Mouse (Mus musculus) heart, embryonic 13.5 days (tissue): ENCODE results near the gene 4930523C07Rik. TPM values are rescaled to one million over a fixed set of nuclear protein-coding genes. Genes with fewer than 3 reads are reported as not detected.

Experiments
- ATAC-seq: fragments of 200-750 bp; cut with Nextera tagmentation; 2 replicates; pipeline ENCODE4 v1.8.0; 2017; ENCODE audit warnings: moderate TSS enrichment; ENCODE audit not compliant: insufficient number of reproducible peaks, low FRiP score, low TSS enrichment; ENCODE audit errors: extremely low read depth
- H3K27ac ChIP-seq: fragments of 300-500 bp; sonication (generic); replicated peaks from 2 replicates; pipeline ENCODE4 v1.5.1; 2015; ENCODE audit warnings: moderate library complexity, mild to moderate bottlenecking, inconsistent platforms
- H3K27me3 ChIP-seq: fragments of 300-500 bp; sonication (generic); replicated peaks from 2 replicates; pipeline ENCODE4 v1.6.1; 2015; ENCODE audit warnings: mild to moderate bottlenecking, inconsistent platforms
- H3K36me3 ChIP-seq: fragments of 300-500 bp; sonication (generic); 2 replicates; pipeline ENCODE4 v1.6.1; 2015; ENCODE audit warnings: mild to moderate bottlenecking, inconsistent platforms
- H3K4me1 ChIP-seq: fragments of 300-500 bp; sonication (generic); 2 replicates; pipeline ENCODE4 v1.6.1; 2015; ENCODE audit warnings: inconsistent platforms
- H3K4me2 ChIP-seq: fragments of 300-500 bp; sonication (generic); 2 replicates; pipeline ENCODE4 v1.6.1; 2015; ENCODE audit warnings: inconsistent platforms, mild to moderate bottlenecking, moderate library complexity
- H3K4me3 ChIP-seq: fragments of 300-500 bp; sonication (generic); 2 replicates; pipeline ENCODE4 v1.5.1; 2015; ENCODE audit warnings: moderate library complexity, mild to moderate bottlenecking, inconsistent platforms
- H3K9ac ChIP-seq: fragments of 300-500 bp; sonication (generic); 2 replicates; pipeline ENCODE4 v1.6.1; 2015; ENCODE audit warnings: inconsistent platforms, mild to moderate bottlenecking, moderate library complexity
- H3K9me3 ChIP-seq: fragments of 300-500 bp; sonication (generic); 2 replicates; pipeline ENCODE4 v1.6.1; 2016; ENCODE audit warnings: inconsistent platforms
- whole genome bisulfite sequencing: fragments of 180-500 bp; shearing (Covaris S2); methylation state at CpG from one replicate; pipeline ENCODE4 v1.1.7; 2015; ENCODE audit warnings: mixed read lengths; 5-methylcytosine and 5-hydroxymethylcytosine counted together
- polyA plus RNA-seq: library from polyadenylated mRNA; unstranded; fragments of >200 nt; fragmentation: Nextera tagmentation; extraction: Ambion mirVana; gene quantifications from 2 replicates; pipeline ENCODE4 v1.2.1, GENCODE M21; 2015

4930523C07Rik gene
- polyA plus RNA-seq, 1 experiment from 2014 or later: 10.9 TPM

DNA sequence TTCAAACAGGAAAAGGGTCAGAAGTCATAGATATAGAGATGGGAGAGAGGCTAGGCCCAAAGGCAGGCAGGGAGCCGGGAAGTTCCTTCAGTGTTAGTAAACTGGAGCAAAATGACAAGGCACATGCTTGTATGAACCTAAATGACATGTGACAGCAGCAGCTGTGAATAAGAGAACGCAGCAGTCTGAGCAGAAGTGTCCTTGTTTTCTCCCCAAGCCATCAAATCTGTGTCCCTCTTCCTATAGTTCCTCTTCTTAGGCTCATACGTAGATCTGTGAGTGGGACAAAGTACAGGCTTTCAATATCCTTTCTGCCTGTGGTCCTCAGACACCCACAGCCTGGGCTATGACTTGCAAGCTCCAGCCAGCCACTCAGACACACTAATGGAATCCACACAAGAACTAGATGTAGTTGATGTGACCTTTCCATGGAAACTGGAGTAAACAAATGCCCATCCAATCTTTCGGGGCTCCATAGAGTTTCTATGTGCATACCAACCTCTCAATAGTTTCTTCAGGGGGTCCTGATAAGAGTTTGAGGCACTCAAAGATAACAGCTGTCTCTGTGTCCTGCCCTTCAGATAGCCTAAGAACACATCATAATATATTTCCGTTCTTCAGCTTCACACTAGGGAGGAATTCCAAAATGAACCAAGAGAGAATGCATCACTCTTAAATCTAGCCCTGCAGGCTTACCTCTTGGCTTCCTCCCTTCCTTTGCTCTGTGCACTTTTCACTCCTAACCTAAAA, 5.1 kb downstream of the 4930523C07Rik start:
- no peaks in the 10 kb centered on the region for H3K27me3 ChIP-seq
- 0 out of 2 replicates have a peak overlapping the region, but pooled peaks have one; percentile 0 for H3K9ac ChIP-seq
- WGBS: 29% methylated on average over 5 of the region's 5 CpGs
- no peaks in the 10 kb centered on the region for H3K36me3 ChIP-seq
- peak overlapping the region; percentile 11; the same call in 1 of the 2 replicates for H3K4me2 ChIP-seq
- H3K4me1 ChIP-seq: peaks cover 66% of the 10 kb centered on the region
- no peaks in the 10 kb centered on the region for H3K9me3 ChIP-seq
- no peak; the same call in 1 of the 2 replicates for ATAC-seq
- H3K27ac ChIP-seq: peak overlapping the region; percentile 50
- H3K4me3 ChIP-seq: no peak overlapping the region

DNA sequence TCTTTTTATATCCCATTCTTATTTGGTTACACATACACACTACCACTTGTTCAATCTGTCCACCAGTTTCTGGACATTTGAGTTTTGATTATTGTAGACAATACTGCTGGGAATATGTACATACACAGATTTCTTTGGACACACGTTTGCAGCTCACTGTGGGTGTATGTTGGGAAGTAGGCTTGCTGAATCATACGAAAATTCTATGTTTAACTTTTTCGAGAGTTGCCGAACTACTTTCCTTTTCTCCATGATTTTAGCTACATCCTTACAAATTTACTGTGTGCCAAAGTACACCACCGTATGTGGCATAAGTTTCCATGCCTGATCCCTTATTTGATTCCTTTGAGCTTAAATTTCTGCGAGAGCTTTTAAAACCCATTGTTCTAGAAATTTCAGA, 6.7 kb downstream of the 4930523C07Rik start:
- Histone ChIP-seq H3K27ac (no peak overlapping the region), H3K9ac (no peak overlapping the region), H3K4me1 (peaks cover 54% of the 10 kb centered on the region), H3K4me2 (no peak overlapping the region), H3K9me3 (no peaks in the 10 kb centered on the region), H3K4me3 (no peak overlapping the region), H3K36me3 (no peaks in the 10 kb centered on the region), H3K27me3 (no peaks in the 10 kb centered on the region)
- 86% methylated on average over 6 of the region's 6 CpGs for WGBS
- ATAC-seq: no peak

DNA sequence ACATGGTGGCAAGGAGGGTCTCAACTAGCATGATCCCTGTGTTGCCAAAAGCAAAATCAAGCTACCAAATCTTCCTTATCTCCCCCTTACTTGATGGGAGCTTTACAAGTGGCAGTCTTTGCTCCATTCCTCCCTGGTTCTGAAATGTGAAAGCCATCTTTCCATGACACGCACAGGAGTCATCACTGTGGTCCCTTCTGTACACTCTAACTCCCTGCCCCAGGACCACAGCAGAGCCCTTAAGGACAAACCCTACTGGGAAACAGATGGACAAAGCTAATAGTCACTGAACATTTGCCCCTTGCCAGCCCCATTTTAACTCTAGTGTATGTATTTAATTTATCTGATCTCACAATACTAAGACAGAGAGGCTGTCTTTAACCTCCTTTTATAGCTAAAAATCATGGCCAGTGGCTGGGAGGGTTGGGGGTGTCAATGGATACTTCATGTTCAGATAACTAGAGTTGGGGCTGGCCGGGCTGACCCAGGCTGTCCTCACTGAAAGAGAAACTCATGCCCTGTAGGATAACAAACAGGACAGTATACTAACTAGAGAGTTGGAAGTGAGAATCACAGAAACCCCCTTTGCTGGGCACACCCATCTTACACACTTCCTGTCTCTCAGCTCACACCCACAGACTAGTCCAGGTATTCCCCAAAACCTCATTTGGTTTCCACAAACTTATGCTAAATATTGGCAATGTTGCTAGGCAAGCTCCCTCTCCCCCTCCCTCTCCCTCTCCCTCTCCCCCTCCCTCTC, 8.6 kb downstream of the 4930523C07Rik start:
- no peaks in the 10 kb centered on the region for H3K9me3 ChIP-seq
- 77% methylated on average over 2 of the region's 2 CpGs for WGBS

DNA sequence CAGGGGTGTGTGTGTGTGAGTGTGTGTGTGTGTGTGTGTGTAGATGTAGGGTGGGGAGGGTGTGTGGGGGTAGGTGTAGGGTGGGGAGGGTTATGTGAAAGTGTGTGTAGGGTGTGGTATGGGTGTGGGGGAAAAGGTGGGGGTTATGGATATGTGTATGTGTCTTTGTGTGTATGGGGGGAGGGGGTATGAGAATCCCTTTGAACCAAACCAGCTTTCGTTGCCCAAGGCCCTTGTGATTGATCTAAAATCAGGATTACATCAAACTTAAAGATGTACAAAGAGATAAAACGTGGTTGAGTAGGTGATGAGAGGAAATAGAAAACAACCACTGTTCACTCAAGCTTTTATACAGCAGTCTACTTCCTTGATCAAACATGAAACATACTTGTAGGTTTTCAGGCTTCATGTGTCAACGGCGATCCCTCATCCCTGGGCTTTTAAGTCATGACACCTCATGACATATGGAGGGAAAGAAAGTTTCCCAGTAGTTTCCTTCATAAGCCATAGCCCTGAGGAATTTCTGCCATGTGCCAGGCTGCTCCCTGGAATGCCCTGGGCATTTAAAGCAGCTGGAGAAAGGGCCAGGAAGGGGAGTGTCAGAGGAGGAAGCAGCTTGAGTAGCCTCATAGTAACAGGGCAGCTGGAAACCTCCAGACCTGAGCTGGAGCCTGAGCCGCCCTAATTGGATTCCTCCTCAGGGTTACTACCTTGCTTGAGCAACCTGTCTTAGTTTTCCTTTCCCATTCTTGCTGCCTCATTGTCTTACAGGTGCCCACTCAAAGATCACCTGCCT, 9.5 kb downstream of the 4930523C07Rik start:
- Histone ChIP-seq H3K36me3 (no peaks in the 10 kb centered on the region), H3K4me1 (peaks cover 40% of the 10 kb centered on the region), H3K4me2 (no peak overlapping the region), H3K9me3 (no peaks in the 10 kb centered on the region), H3K9ac (no peak overlapping the region), H3K4me3 (no peak overlapping the region), H3K27ac (no peak overlapping the region), H3K27me3 (no peaks in the 10 kb centered on the region)
- WGBS: 70% methylated on average over 5 of the region's 5 CpGs
- ATAC-seq: no peak

More for the DNA sequence above, 8.6 kb downstream of the 4930523C07Rik start:
- H3K36me3 ChIP-seq: no peaks in the 10 kb centered on the region
- no peaks in the 10 kb centered on the region for H3K27me3 ChIP-seq
- no peak overlapping the region for H3K4me2 ChIP-seq
- peaks cover 44% of the 10 kb centered on the region for H3K4me1 ChIP-seq
- H3K4me3 ChIP-seq: no peak overlapping the region
- ATAC-seq: no peak
- H3K27ac ChIP-seq: no peak overlapping the region
- H3K9ac ChIP-seq: no peak overlapping the region

DNA sequence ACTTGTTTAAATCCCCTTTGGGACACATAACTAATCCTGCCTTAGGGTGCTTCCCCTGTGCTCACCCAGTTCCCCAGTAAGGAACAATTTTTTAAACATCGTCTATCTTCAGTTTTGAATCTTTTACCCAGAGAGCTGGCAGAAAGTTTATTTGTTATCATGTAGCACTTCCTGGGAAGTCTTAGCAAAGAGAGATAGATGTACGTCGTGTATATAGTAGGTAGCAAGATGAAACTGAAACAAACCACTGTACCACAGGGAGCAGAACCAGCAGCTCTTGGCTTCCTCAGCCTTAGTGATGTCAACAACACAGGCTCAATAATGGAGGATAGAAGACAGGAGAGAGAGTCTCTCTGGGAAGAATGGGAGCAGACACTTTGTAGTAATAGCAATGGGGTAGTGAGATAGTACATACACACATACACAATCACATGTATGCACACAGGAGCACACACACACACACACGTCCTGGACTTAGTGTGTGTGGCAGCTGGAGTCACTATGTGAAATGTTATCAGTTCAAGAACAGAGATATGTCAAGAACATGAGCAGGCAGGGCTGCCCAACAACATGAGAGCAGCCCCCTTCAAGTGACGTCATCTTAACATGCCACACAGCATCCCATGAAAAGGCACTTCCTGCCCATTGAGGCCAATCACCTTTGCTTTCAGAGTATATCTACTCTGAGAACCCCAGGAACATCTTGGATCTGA, 10.3 kb downstream of the 4930523C07Rik start:
- H3K4me1 ChIP-seq: peaks cover 34% of the 10 kb centered on the region
- no peak for ATAC-seq
- H3K36me3 ChIP-seq: no peaks in the 10 kb centered on the region
- WGBS: 62% methylated on average over 5 of the region's 5 CpGs
- H3K4me2 ChIP-seq: no peak overlapping the region
- H3K9me3 ChIP-seq: no peaks in the 10 kb centered on the region
- H3K4me3 ChIP-seq: no peak overlapping the region
- no peak overlapping the region for H3K9ac ChIP-seq
- no peak overlapping the region for H3K27ac ChIP-seq
- no peaks in the 10 kb centered on the region for H3K27me3 ChIP-seq

DNA sequence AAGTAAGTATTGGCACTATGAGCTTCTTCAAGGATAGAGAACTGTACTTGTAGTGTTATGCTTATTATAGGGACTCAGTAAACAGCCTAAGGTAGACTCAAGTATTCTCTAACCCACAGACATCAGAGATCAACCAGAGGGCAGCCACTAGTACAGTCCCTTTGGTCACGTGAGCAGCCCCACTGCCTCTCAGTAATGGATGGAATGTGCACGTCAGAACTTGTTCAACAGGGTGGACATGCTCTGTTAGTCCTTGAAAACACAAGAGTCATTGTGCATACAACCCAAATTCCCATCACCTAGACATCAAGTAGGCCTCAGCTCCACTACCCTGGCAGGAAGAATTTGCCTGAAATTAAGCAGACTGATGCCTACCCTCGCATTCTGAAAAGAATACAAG, 13.5 kb downstream of the 4930523C07Rik start:
- H3K9ac ChIP-seq: no peak overlapping the region
- H3K27ac ChIP-seq: no peak overlapping the region
- H3K9me3 ChIP-seq: no peaks in the 10 kb centered on the region
- H3K27me3 ChIP-seq: no peaks in the 10 kb centered on the region
- ATAC-seq: no peak; the same call in 1 of the 2 replicates
- H3K4me2 ChIP-seq: no peak overlapping the region
- H3K4me1 ChIP-seq: peaks cover 36% of the 10 kb centered on the region
- no peak overlapping the region for H3K4me3 ChIP-seq
- H3K36me3 ChIP-seq: no peaks in the 10 kb centered on the region
- WGBS: 48% methylated on average over 3 of the region's 3 CpGs

DNA sequence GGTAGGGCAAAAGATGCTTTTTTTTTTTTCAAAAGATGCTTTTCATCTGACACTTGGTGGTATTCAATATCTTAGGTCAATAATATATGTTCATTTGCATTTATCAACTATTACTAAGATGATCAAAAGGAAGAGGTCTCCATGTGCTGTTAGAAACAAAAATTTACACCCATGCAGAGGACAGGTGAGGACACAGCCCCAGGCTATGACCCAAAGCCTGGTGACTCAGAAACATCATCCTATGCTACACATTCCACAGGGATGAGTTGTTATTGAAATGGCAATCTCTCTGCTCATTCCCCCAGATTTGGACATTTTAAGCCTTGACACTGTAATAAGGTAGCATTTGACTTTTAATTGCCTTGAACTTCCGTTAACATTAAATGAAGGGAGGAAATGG, 15.7 kb downstream of the 4930523C07Rik start:
- no peak overlapping the region for H3K4me3 ChIP-seq
- no peaks in the 10 kb centered on the region for H3K27me3 ChIP-seq
- no peak for ATAC-seq
- H3K4me1 ChIP-seq: peaks cover 28% of the 10 kb centered on the region
- no peak overlapping the region for H3K9ac ChIP-seq
- WGBS: 44% methylated on average over 1 of the region's 1 CpGs
- H3K9me3 ChIP-seq: no peaks in the 10 kb centered on the region
- H3K4me2 ChIP-seq: peak overlapping the region; percentile 35; the same call in 1 of the 2 replicates
- 0 out of 2 replicates have a peak overlapping the region, but pooled peaks have one; percentile 25 for H3K27ac ChIP-seq
- H3K36me3 ChIP-seq: no peaks in the 10 kb centered on the region

DNA sequence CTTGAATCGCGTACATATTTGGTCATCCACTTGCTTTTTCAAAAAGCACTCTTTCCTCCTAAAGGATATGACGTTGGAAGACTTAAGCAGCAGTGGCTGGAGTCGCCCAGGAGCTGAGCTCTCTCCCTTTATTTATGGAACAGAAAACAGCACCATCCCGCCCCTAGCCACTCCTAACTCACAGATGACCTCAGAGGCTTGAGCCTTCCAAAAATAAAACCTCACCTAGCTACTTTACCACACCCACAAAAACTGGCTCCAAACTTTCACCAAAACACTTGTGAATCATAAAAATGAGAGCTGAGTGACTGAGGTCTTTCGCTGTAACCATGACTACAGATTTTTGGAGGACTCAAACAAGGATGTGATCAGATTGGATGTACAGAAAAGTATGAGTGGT, 16.4 kb downstream of the 4930523C07Rik start:
- H3K27me3 ChIP-seq: no peaks in the 10 kb centered on the region
- no peak overlapping the region for H3K4me3 ChIP-seq
- no peaks in the 10 kb centered on the region for H3K9me3 ChIP-seq
- peaks cover 28% of the 10 kb centered on the region for H3K4me1 ChIP-seq
- peak overlapping the region; percentile 35; the same call in 1 of the 2 replicates for H3K4me2 ChIP-seq
- 0 out of 2 replicates have a peak overlapping the region, but pooled peaks have one; percentile 25 for H3K27ac ChIP-seq
- no peaks in the 10 kb centered on the region for H3K36me3 ChIP-seq
- no peak for ATAC-seq
- WGBS: 41% methylated on average over 6 of the region's 6 CpGs
- no peak overlapping the region for H3K9ac ChIP-seq

DNA sequence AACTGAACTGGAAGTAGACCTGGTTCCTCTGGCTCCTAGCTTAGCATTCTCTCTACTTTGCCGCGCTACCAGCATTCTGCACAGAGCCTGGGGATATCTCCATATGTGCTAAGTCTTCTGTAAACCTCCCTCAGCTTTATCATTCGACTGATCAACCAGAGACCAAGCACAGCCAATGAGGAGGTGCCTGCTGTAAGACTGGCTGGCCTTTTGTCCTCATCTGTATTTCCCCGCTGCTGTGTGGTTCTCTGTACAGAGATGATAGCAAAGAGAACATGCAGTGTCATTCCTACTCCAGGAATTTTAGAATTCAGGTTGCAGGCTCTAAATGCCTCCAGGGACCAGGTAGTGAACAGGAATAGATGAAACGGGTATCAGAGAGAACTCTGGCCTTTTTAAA, 17.1 kb downstream of the 4930523C07Rik start:
- Histone ChIP-seq H3K4me1 (peaks cover 28% of the 10 kb centered on the region), H3K9ac (no peak overlapping the region), H3K4me3 (no peak overlapping the region), H3K9me3 (0 out of 2 replicates have a peak, but pooled peaks cover under 1% of the 10 kb centered on the region), H3K27ac (no peak overlapping the region), H3K36me3 (no peaks in the 10 kb centered on the region), H3K27me3 (no peaks in the 10 kb centered on the region), H3K4me2 (no peak overlapping the region)
- no peak for ATAC-seq
- WGBS: 73% methylated on average over 5 of the region's 5 CpGs

DNA sequence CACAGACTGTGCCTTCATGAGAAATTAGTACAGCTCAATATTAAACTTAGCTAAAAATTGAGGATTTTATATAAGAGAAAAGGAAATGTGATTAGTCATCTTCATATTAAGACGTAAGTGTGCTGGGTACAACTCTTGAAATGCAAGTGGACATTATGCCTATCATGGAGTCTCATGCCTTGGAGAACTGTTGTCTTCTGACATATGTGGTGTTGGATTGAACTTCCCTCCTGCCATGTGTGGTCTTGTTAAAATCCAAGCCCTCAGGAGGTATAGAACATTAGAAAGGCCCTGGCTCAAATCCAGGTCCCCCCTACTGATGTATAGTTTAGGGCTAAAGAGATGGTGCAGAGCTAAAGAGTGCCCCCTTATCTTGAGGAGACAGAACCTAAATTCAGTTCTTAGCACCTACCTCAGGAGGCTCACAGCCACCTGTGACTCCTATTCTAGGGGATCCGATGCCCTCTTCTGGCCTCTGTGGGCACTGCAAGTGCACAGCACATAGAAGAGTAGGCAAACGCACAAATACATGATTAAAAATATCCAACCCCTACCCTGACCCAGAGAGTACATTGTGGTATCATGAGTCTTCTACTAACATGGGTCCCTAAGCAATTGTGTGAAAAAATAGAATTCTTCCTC, 17.7 kb downstream of the 4930523C07Rik start:
- Histone ChIP-seq H3K4me1 (peaks cover 28% of the 10 kb centered on the region), H3K4me2 (no peak overlapping the region), H3K36me3 (peaks cover 1% of the 10 kb centered on the region; the same call in 1 of the 2 replicates), H3K27ac (no peak overlapping the region), H3K9me3 (peaks cover 6% of the 10 kb centered on the region; the same call in 1 of the 2 replicates), H3K9ac (no peak overlapping the region), H3K4me3 (no peak overlapping the region), H3K27me3 (no peaks in the 10 kb centered on the region)
- 54% methylated on average over 3 of the region's 3 CpGs for WGBS
- no peak for ATAC-seq
